Mouse (Mus musculus): Measurements from ENCODE around the gene Haus3.

Haus3 gene

GRCm38 (mm10) chr5:34168950-34169891, at the start of gene Haus3, which contains the start of gene Poln:
Haus3 (minus strand) TSS chr5:34169527.
Poln (minus strand) TSS chr5:34169448.
- in situ Hi-C loops (cut with MboI; ENCODE audit: low pct_unique_long_range_greater_than_20kb in 1 of 2, low sequenced_read_pairs in 2 of 2, unreplicated experiment in 1 of 2), result no loop called here

- in situ Hi-C loops (cut with MboI; ENCODE audit: low pct_unique_long_range_greater_than_20kb in 1 of 2, low sequenced_read_pairs in 2 of 2, unreplicated experiment in 1 of 2), result no loop called here
Observed at GRCm38 (mm10) chr5:34218672-34219071, 49.3 kb upstream of the Haus3 start.

DNA sequence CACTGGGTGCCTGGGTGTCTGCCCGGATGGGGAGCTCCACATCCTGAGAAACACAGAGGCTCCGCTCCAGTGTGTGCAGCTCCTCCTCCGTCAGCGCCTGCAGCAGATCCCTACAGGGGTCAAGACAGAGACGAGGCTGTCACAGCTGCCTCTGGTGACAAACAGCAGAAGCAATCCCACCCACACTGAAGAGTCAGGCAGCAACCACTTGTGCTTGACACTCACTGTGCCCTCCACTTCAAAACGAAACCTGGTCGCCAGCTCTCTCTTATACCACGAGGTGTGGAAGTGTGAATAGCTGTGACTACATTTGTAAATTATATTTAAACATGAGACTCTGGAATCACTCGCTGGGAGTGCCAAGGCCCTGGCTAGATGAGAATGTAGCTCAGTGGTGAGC, 48.4 kb upstream of the Haus3 start:
- in situ Hi-C loops (cut with MboI; ENCODE audit: low pct_unique_long_range_greater_than_20kb in 1 of 2, low sequenced_read_pairs in 2 of 2, unreplicated experiment in 1 of 2), result no loop called here

DNA sequence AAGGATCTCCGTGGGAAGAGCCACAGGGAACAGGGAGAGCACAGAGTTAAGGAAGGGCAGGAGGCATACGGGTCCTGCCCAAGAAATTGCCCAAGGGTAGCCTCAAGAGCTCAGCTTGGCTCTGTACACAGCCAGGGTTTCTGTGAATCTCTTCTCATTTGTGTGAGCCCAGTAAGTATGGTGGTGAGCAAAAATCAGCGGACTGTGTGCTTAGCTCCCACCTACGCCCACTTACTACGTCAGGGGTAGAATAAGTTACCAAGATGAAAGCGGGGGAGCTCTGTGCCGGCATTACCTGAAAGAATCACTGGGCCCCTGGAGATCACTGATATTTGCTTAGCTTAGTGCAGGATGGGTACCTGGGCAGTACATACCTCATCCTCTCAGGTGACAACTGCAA, 46.7 kb upstream of the Haus3 start:
- in situ Hi-C loops (cut with MboI; ENCODE audit: low pct_unique_long_range_greater_than_20kb in 1 of 2, low sequenced_read_pairs in 2 of 2, unreplicated experiment in 1 of 2), result no loop called here

- in situ Hi-C loops (cut with MboI; ENCODE audit: low pct_unique_long_range_greater_than_20kb in 1 of 2, low sequenced_read_pairs in 2 of 2, unreplicated experiment in 1 of 2), result loop anchor here in 1 of 2 experiments (5.0 kb wide), 1 partner anchor 1031 kb away; no protein-coding TSS in a partner anchor
Observed at GRCm38 (mm10) chr5:34213659-34214058, 44.3 kb upstream of the Haus3 start.

GRCm38 (mm10) chr5:34210279-34210678, 41.0 kb upstream of the Haus3 start:
- in situ Hi-C loops (cut with MboI; ENCODE audit: low pct_unique_long_range_greater_than_20kb in 1 of 2, low sequenced_read_pairs in 2 of 2, unreplicated experiment in 1 of 2), result loop anchor here in 1 of 2 experiments (5.0 kb wide), 1 partner anchor 1028 kb away; no protein-coding TSS in a partner anchor

GRCm38 (mm10) chr5:34207503-34207902, 38.2 kb upstream of the Haus3 start:
- in situ Hi-C loops (cut with MboI; ENCODE audit: low pct_unique_long_range_greater_than_20kb in 1 of 2, low sequenced_read_pairs in 2 of 2, unreplicated experiment in 1 of 2), result no loop called here

DNA sequence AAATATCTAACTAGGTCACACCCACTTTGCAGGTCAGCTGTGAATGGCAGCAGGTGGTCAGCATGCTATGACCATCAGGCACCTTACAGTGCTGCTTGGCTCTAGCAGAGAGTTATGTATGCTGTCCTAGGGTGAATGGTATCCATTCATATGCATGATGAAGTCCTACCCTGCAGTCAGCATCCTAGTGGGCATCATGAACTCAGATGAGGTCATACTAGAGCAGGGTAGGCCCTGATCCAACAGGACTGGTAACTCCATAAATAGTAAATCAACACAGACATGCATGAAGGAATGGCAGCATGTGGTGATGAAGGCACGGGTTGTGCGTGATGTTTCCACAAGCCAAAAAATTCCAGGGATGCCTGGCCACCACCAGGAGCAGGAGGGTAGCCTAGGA, 36.5 kb upstream of the Haus3 start:
- in situ Hi-C loops (cut with MboI; ENCODE audit: low pct_unique_long_range_greater_than_20kb in 1 of 2, low sequenced_read_pairs in 2 of 2, unreplicated experiment in 1 of 2), result no loop called here

DNA sequence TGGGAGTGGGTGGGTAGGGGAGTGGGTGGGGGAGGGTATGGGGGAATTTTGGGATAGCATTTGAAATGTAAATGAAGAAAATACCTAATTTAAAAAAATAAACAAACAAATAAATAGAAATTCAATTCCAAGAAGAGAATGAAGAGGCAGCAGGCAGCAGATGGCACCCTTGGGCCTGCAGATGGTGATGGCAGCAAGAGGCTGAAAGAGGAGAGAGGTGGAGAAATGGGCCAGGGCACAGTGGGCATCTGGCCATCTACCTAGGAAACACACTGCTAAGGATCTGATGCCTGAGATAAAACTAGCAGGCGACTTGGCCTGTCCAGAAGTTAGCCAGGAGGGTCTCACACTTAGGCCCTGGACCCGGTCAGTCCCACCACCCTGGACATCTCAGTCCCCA, 35.6 kb upstream of the Haus3 start:
- in situ Hi-C loops (cut with MboI; ENCODE audit: low pct_unique_long_range_greater_than_20kb in 1 of 2, low sequenced_read_pairs in 2 of 2, unreplicated experiment in 1 of 2), result no loop called here

DNA sequence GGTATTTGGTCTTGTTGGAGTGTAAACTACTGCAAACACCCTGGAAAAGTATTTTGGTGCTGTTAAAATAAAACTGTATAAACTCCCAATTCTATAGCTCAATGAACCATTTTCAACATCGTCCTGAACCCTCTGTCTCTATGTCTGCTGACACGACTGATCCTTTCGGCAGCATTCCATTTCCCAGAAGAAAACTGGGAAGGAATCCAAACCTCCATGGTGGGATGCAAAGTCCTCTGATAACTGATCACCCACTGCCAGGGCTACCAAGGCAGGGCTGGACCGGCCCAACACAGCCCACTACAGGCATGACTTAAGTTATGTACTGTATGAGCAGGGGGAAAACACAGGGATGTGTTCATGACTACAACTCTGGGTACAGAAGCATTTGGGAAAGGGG, 32.7 kb upstream of the Haus3 start:
- in situ Hi-C loops (cut with MboI; ENCODE audit: low pct_unique_long_range_greater_than_20kb in 1 of 2, low sequenced_read_pairs in 2 of 2, unreplicated experiment in 1 of 2), result no loop called here

- in situ Hi-C loops (cut with MboI; ENCODE audit: low pct_unique_long_range_greater_than_20kb in 1 of 2, low sequenced_read_pairs in 2 of 2, unreplicated experiment in 1 of 2), result no loop called here
Observed at GRCm38 (mm10) chr5:34201396-34201795, 32.1 kb upstream of the Haus3 start.

GRCm38 (mm10) chr5:34198615-34199014, 29.3 kb upstream of the Haus3 start:
- in situ Hi-C loops (cut with MboI; ENCODE audit: low pct_unique_long_range_greater_than_20kb in 1 of 2, low sequenced_read_pairs in 2 of 2, unreplicated experiment in 1 of 2), result no loop called here

DNA sequence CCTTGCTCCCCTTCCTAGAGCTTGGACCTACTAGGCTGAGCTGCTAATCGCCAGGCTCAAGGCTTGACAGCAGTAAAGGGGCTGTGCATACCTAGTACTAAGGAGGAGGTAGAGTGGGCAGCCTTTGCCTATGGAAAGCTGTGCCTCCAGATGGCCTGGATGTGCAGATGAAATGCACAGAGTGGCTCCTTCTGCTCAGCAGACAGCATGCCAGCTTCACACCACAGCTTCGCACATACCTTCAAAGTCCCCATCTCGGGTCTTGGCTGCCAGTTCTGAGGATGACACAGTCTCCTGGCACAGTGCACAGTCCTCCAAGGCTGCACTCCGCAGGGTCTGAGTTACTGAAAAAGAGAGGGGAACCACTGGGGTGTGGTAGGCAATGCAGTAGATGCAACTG, 27.9 kb upstream of the Haus3 start:
- in situ Hi-C loops (cut with MboI; ENCODE audit: low pct_unique_long_range_greater_than_20kb in 1 of 2, low sequenced_read_pairs in 2 of 2, unreplicated experiment in 1 of 2), result no loop called here

- in situ Hi-C loops (cut with MboI; ENCODE audit: low pct_unique_long_range_greater_than_20kb in 1 of 2, low sequenced_read_pairs in 2 of 2, unreplicated experiment in 1 of 2), result no loop called here
Observed at GRCm38 (mm10) chr5:34196423-34196822, 27.1 kb upstream of the Haus3 start.

GRCm38 (mm10) chr5:34195786-34196185, 26.5 kb upstream of the Haus3 start:
- in situ Hi-C loops (cut with MboI; ENCODE audit: low pct_unique_long_range_greater_than_20kb in 1 of 2, low sequenced_read_pairs in 2 of 2, unreplicated experiment in 1 of 2), result no loop called here

- in situ Hi-C loops (cut with MboI; ENCODE audit: low pct_unique_long_range_greater_than_20kb in 1 of 2, low sequenced_read_pairs in 2 of 2, unreplicated experiment in 1 of 2), result no loop called here
Observed at GRCm38 (mm10) chr5:34194975-34195662, 25.8 kb upstream of the Haus3 start.

GRCm38 (mm10) chr5:34194426-34194825, 25.1 kb upstream of the Haus3 start:
- in situ Hi-C loops (cut with MboI; ENCODE audit: low pct_unique_long_range_greater_than_20kb in 1 of 2, low sequenced_read_pairs in 2 of 2, unreplicated experiment in 1 of 2), result no loop called here

DNA sequence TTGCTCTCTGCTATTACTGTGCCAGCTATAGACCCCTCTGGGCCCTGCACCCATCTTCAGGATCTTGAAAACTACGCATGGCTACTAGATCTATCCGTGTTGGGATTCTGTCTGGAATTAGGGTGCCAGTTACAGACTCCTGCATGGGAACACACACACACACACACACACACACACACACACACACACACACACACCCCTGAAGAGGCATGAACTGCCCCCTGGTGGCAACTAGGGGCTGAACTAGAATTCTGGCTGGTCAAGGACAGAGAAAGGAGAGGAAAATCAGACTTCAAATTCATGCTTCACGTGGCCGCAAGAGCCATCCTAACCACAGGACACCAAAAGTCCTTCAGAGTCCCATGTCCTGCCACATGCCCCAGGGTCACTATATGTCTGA, 22.5 kb upstream of the Haus3 start:
- in situ Hi-C loops (cut with MboI; ENCODE audit: low pct_unique_long_range_greater_than_20kb in 1 of 2, low sequenced_read_pairs in 2 of 2, unreplicated experiment in 1 of 2), result no loop called here

GRCm38 (mm10) chr5:34191021-34191420, 21.7 kb upstream of the Haus3 start:
- in situ Hi-C loops (cut with MboI; ENCODE audit: low pct_unique_long_range_greater_than_20kb in 1 of 2, low sequenced_read_pairs in 2 of 2, unreplicated experiment in 1 of 2), result no loop called here
